Mouse (Mus musculus) embryonic facial prominence, embryonic 12.5 days (tissue): ENCODE data around the gene Erg. TPM values are rescaled to one million over a fixed set of nuclear protein-coding genes. Genes with fewer than 3 reads are reported as not detected.

Experiments
- ATAC-seq: fragments of 200-750 bp; cut with Nextera tagmentation; 2 replicates; pipeline ENCODE4 v1.8.0; 2017; ENCODE audit not compliant: insufficient number of reproducible peaks, insufficient read depth, low FRiP score, low TSS enrichment
- H3K27ac ChIP-seq: fragments of 300-500 bp; sonication (generic); 2 replicates; pipeline ENCODE4 v1.5.1; 2016; ENCODE audit warnings: mild to moderate bottlenecking
- H3K27me3 ChIP-seq: fragments of 300-500 bp; sonication (generic); 2 replicates; pipeline ENCODE4 v1.6.1; 2016; ENCODE audit warnings: mild to moderate bottlenecking, moderate library complexity
- H3K36me3 ChIP-seq: fragments of 300-500 bp; sonication (generic); 2 replicates; pipeline ENCODE4 v1.6.1; 2016; ENCODE audit warnings: mild to moderate bottlenecking
- H3K4me1 ChIP-seq: fragments of 300-500 bp; sonication (generic); 2 replicates; pipeline ENCODE4 v1.6.1; 2016
- H3K4me2 ChIP-seq: fragments of 300-500 bp; sonication (generic); replicated peaks from 2 replicates; pipeline ENCODE4 v1.6.1; 2016; ENCODE audit warnings: mild to moderate bottlenecking, moderate library complexity
- H3K4me3 ChIP-seq: fragments of 300-500 bp; sonication (generic); 2 replicates; pipeline ENCODE4 v1.5.1; 2016; ENCODE audit warnings: mild to moderate bottlenecking
- H3K9ac ChIP-seq: fragments of 300-500 bp; sonication (generic); 2 replicates; pipeline ENCODE4 v1.6.1; 2016; ENCODE audit warnings: mild to moderate bottlenecking, moderate library complexity
- H3K9me3 ChIP-seq: fragments of 300-500 bp; sonication (generic); 2 replicates; pipeline ENCODE4 v1.6.1; 2016; ENCODE audit warnings: mild to moderate bottlenecking, moderate library complexity
- WGBS: fragments of 180-500 bp; shearing (Covaris S2); methylation state at CpG from one replicate; pipeline ENCODE4 v1.1.7; 2016; 5-methylcytosine and 5-hydroxymethylcytosine counted together
- polyA plus RNA-seq: library from polyadenylated mRNA; unstranded; fragments of >200 nt; fragmentation: Nextera tagmentation; extraction: Ambion mirVana; gene quantifications from 2 replicates; pipeline ENCODE4 v1.2.1, GENCODE M21; 2016

The Erg gene
- polyA plus RNA-seq, 1 experiment from 2014 or later: 14.0 TPM

GRCm38 (mm10) chr16:95408096-95408495, 178.3 kb downstream of the Erg start:
- Histone ChIP-seq H3K36me3 (no peaks in the 10 kb centered on the region), H3K4me3 (no peak overlapping the region), H3K4me2 (no peak overlapping the region), H3K9ac (no peak overlapping the region), H3K27ac (no peak overlapping the region), H3K27me3 (no peaks in the 10 kb centered on the region), H3K4me1 (peaks cover 17% of the 10 kb centered on the region; the same call in 1 of the 2 replicates), H3K9me3 (no peaks in the 10 kb centered on the region)
- WGBS: 57% methylated on average over 14 of the region's 14 CpGs
- no peak for ATAC-seq

GRCm38 (mm10) chr16:95405496-95405895, 180.9 kb downstream of the Erg start:
- no peak for ATAC-seq
- no peak overlapping the region for H3K9ac ChIP-seq
- H3K36me3 ChIP-seq: no peaks in the 10 kb centered on the region
- no peak overlapping the region for H3K4me3 ChIP-seq
- no peaks in the 10 kb centered on the region for H3K9me3 ChIP-seq
- no peak overlapping the region for H3K27ac ChIP-seq
- H3K4me2 ChIP-seq: no peak overlapping the region
- no peaks in the 10 kb centered on the region for H3K27me3 ChIP-seq
- peaks cover 13% of the 10 kb centered on the region; the same call in 1 of the 2 replicates for H3K4me1 ChIP-seq
- 90% methylated on average over 3 of the region's 3 CpGs for WGBS

- Histone ChIP-seq H3K36me3 (no peaks in the 10 kb centered on the region), H3K9ac (no peak overlapping the region), H3K27ac (no peak overlapping the region), H3K27me3 (no peaks in the 10 kb centered on the region), H3K4me3 (no peak overlapping the region), H3K4me2 (no peak overlapping the region), H3K4me1 (0 out of 2 replicates have a peak, but pooled peaks cover 5% of the 10 kb centered on the region), H3K9me3 (no peaks in the 10 kb centered on the region; the same call in 1 of the 2 replicates)
- WGBS: 89% methylated on average over 5 of the region's 5 CpGs
- ATAC-seq: no peak
Measured at GRCm38 (mm10) chr16:95403453-95403852, 182.9 kb downstream of the Erg start.

- Histone ChIP-seq H3K4me1 (no peaks in the 10 kb centered on the region), H3K27ac (no peak overlapping the region)
- no peak for ATAC-seq
Measured at GRCm38 (mm10) chr16:95401869-95402268, 184.5 kb downstream of the Erg start.

GRCm38 (mm10) chr16:95398761-95399343, 187.5 kb downstream of the Erg start:
- WGBS: 62% methylated on average over 11 of the region's 11 CpGs
- no peak overlapping the region for H3K9ac ChIP-seq
- no peaks in the 10 kb centered on the region; the same call in 1 of the 2 replicates for H3K9me3 ChIP-seq
- no peak for ATAC-seq
- no peaks in the 10 kb centered on the region for H3K27me3 ChIP-seq
- H3K4me1 ChIP-seq: no peaks in the 10 kb centered on the region
- H3K4me2 ChIP-seq: no peak overlapping the region
- peak overlapping the region; percentile 61; the same call in 1 of the 2 replicates for H3K27ac ChIP-seq
- no peaks in the 10 kb centered on the region for H3K36me3 ChIP-seq
- H3K4me3 ChIP-seq: no peak overlapping the region

More at GRCm38 (mm10) chr16:95401869-95402268, 184.5 kb downstream of the Erg start:
- Histone ChIP-seq H3K4me2 (no peak overlapping the region), H3K36me3 (no peaks in the 10 kb centered on the region), H3K9ac (no peak overlapping the region), H3K27me3 (no peaks in the 10 kb centered on the region), H3K9me3 (no peaks in the 10 kb centered on the region; the same call in 1 of the 2 replicates), H3K4me3 (no peak overlapping the region)
- WGBS: 79% methylated on average over 9 of the region's 9 CpGs

GRCm38 (mm10) chr16:95390787-95391186, 195.6 kb downstream of the Erg start:
- no peak overlapping the region for H3K4me3 ChIP-seq
- no peak overlapping the region for H3K4me2 ChIP-seq
- no peak for ATAC-seq
- no peaks in the 10 kb centered on the region for H3K4me1 ChIP-seq
- H3K36me3 ChIP-seq: no peaks in the 10 kb centered on the region
- H3K27me3 ChIP-seq: no peaks in the 10 kb centered on the region
- no peak overlapping the region for H3K27ac ChIP-seq
- no peaks in the 10 kb centered on the region for H3K9me3 ChIP-seq
- 47% methylated on average over 1 of the region's 1 CpGs for WGBS
- H3K9ac ChIP-seq: no peak overlapping the region

GRCm38 (mm10) chr16:95388811-95389529, 197.4 kb downstream of the Erg start:
- no peak for ATAC-seq
- 70% methylated on average over 4 of the region's 4 CpGs for WGBS
- H3K4me2 ChIP-seq: no peak overlapping the region

GRCm38 (mm10) chr16:95388292-95388691, 198.1 kb downstream of the Erg start:
- 87% methylated on average over 5 of the region's 5 CpGs for WGBS
- ATAC-seq: no peak
- no peak overlapping the region for H3K4me2 ChIP-seq

More at GRCm38 (mm10) chr16:95388811-95389529, 197.4 kb downstream of the Erg start:
- no peak overlapping the region for H3K27ac ChIP-seq
- H3K36me3 ChIP-seq: no peaks in the 10 kb centered on the region
- no peak overlapping the region for H3K9ac ChIP-seq
- no peaks in the 10 kb centered on the region for H3K9me3 ChIP-seq
- no peaks in the 10 kb centered on the region for H3K4me1 ChIP-seq
- H3K27me3 ChIP-seq: no peaks in the 10 kb centered on the region
- H3K4me3 ChIP-seq: no peak overlapping the region

GRCm38 (mm10) chr16:95387008-95387407, 199.4 kb downstream of the Erg start:
- Histone ChIP-seq H3K9ac (no peak overlapping the region), H3K36me3 (no peaks in the 10 kb centered on the region), H3K9me3 (no peaks in the 10 kb centered on the region), H3K4me2 (no peak overlapping the region), H3K4me1 (no peaks in the 10 kb centered on the region), H3K27me3 (no peaks in the 10 kb centered on the region), H3K27ac (no peak overlapping the region), H3K4me3 (no peak overlapping the region)
- ATAC-seq: no peak
- WGBS: 93% methylated on average over 2 of the region's 2 CpGs

More at GRCm38 (mm10) chr16:95388292-95388691, 198.1 kb downstream of the Erg start:
- Histone ChIP-seq H3K36me3 (no peaks in the 10 kb centered on the region), H3K27ac (no peak overlapping the region), H3K9ac (no peak overlapping the region), H3K4me3 (no peak overlapping the region), H3K4me1 (no peaks in the 10 kb centered on the region), H3K9me3 (no peaks in the 10 kb centered on the region), H3K27me3 (no peaks in the 10 kb centered on the region)

GRCm38 (mm10) chr16:95385299-95385973, 201.0 kb downstream of the Erg start:
- Histone ChIP-seq H3K4me1 (no peaks in the 10 kb centered on the region), H3K27me3 (no peaks in the 10 kb centered on the region), H3K9me3 (no peaks in the 10 kb centered on the region), H3K36me3 (no peaks in the 10 kb centered on the region), H3K4me3 (no peak overlapping the region), H3K4me2 (no peak overlapping the region), H3K27ac (no peak overlapping the region), H3K9ac (no peak overlapping the region)
- 84% methylated on average over 7 of the region's 7 CpGs for WGBS
- ATAC-seq: no peak

- H3K4me1 ChIP-seq: no peaks in the 10 kb centered on the region
- no peaks in the 10 kb centered on the region for H3K36me3 ChIP-seq
- H3K27ac ChIP-seq: no peak overlapping the region
- WGBS: 93% methylated on average over 9 of the region's 9 CpGs
- no peak overlapping the region for H3K4me3 ChIP-seq
- no peak for ATAC-seq
- H3K9me3 ChIP-seq: no peaks in the 10 kb centered on the region
- H3K27me3 ChIP-seq: no peaks in the 10 kb centered on the region
- no peak overlapping the region for H3K4me2 ChIP-seq
- no peak overlapping the region for H3K9ac ChIP-seq
Measured at GRCm38 (mm10) chr16:95384590-95385148, 201.7 kb downstream of the Erg start.
